Mouse (Mus musculus) hindbrain, embryonic 14.5 days (tissue): ENCODE measurements at regions not wholly inside any gene's neighbourhood (a gene's known extent, or its start where the extent isn't known, plus 50 kb on each side); places are given as distances from the start of the nearest gene placed in this dataset.

Experiments used
- ATAC-seq: fragments of 200-750 bp; cut with Nextera tagmentation; 2 replicates; pipeline ENCODE4 v1.8.0; 2017; ENCODE audit warnings: moderate number of reproducible peaks, mild to moderate bottlenecking, moderate TSS enrichment, moderate library complexity; ENCODE audit not compliant: low FRiP score
- DNase-seq: peaks from one replicate; pipeline ENCODE4 v3.0.0-alpha.2; 2015; ENCODE audit warnings: low spot score
- H3K27ac ChIP-seq: fragments of 300-500 bp; sonication (generic); 2 replicates; pipeline ENCODE4 v1.5.1; 2014; ENCODE audit warnings: mild to moderate bottlenecking, moderate library complexity
- H3K27me3 ChIP-seq: fragments of 300-500 bp; sonication (generic); 2 replicates; pipeline ENCODE4 v1.6.1; 2014; ENCODE audit warnings: mild to moderate bottlenecking, low read length, mixed read lengths; ENCODE audit not compliant: control insufficient read depth, insufficient read depth
- H3K36me3 ChIP-seq: fragments of 300-500 bp; sonication (generic); replicated peaks from 2 replicates; pipeline ENCODE4 v1.6.1; 2014; ENCODE audit not compliant: control insufficient read depth, insufficient read depth
- H3K4me1 ChIP-seq: fragments of 300-500 bp; sonication (generic); replicated peaks from 2 replicates; pipeline ENCODE4 v1.6.1; 2014; ENCODE audit warnings: antibody characterized with exemption, low read length, mixed read lengths; ENCODE audit not compliant: control insufficient read depth, insufficient read depth
- H3K4me2 ChIP-seq: fragments of 300-500 bp; sonication (generic); replicated peaks from 2 replicates; pipeline ENCODE4 v1.6.1; 2014; ENCODE audit warnings: mild to moderate bottlenecking, moderate library complexity
- H3K4me3 ChIP-seq: fragments of 300-500 bp; sonication (generic); replicated peaks from 2 replicates; pipeline ENCODE4 v1.5.1; 2014; ENCODE audit warnings: mild to moderate bottlenecking, low read length
- H3K9ac ChIP-seq: fragments of 300-500 bp; sonication (generic); 2 replicates; pipeline ENCODE4 v1.6.1; 2014
- H3K9me3 ChIP-seq: fragments of 300-500 bp; sonication (generic); 2 replicates; pipeline ENCODE4 v1.6.1; 2016; ENCODE audit warnings: low read length; ENCODE audit not compliant: control insufficient read depth
- WGBS: fragments of 180-500 bp; shearing (Covaris S2); extraction: QIAGEN DNeasy Blood & Tissue Kit; methylation state at CpG from one replicate; pipeline ENCODE4 v1.1.7; 2014; 5-methylcytosine and 5-hydroxymethylcytosine counted together

DNA sequence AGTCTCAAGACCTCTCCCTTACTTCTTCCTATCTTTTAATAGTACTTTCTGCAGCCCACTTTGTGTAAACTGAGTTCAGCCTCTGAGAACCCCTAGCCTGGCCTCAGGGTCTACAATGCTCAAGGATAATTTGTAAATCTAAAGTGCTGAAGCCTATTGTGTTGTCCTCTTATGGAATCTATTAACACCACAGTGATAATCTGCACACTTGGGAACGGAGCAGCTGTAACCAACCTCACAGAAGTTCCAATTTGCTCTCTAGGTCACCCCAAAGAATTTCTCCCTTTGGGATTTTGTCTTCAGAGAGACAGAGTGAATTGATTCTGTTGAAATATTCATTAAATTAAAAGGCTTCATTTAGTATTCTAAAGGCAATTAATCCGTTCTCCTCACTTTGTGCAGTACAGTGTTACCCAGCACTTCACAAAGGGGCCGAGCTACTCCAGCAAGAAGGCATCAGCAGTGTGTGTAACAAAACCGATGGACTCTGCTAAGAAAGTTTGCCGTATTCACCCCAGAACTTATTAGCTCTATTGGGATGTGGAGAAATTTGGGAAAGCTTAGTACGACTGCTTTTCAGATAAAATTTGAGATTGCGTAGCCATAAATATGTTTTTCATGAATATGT lies 773.7 kb downstream of the Dach1 start:
- DNase-seq (no peak), ATAC-seq (0 out of 2 replicates have a peak, but pooled peaks have one; percentile 57)
- Histone ChIP-seq H3K36me3 (no peaks in the 10 kb centered on the region), H3K27ac (no peak overlapping the region), H3K9me3 (no peaks in the 10 kb centered on the region), H3K9ac (no peak overlapping the region), H3K4me2 (no peak overlapping the region), H3K4me3 (no peak overlapping the region), H3K27me3 (no peaks in the 10 kb centered on the region), H3K4me1 (no peaks in the 10 kb centered on the region)
- 46% methylated on average over 7 of the region's 7 CpGs for WGBS

DNA sequence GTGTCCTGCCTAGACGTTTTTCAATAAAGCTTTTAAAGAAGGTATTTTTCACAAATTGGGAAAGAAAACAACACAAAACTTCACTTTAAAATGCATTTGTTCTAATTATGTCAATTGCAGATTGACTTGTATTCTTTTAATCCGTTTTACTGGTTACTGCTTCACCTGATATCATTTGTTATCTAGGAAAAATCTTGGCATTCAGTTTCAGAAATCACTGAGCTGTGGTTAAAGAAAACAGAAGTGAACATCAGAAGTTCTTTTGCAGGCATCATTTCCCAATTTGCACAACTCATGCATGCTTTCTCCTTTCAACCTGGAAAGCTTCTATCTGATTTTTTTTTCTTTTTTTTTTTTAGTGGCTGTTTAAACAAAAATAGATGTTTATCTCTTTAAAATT lies 780.6 kb downstream of the Dach1 start:
- no peak overlapping the region for H3K9ac ChIP-seq
- H3K27ac ChIP-seq = no peak overlapping the region
- 72% methylated on average over 2 of the region's 2 CpGs for WGBS
- H3K9me3 ChIP-seq = no peaks in the 10 kb centered on the region
- DNase-seq (no peak), ATAC-seq (no peak)
- H3K27me3 ChIP-seq = no peaks in the 10 kb centered on the region
- H3K4me1 ChIP-seq = no peaks in the 10 kb centered on the region
- no peak overlapping the region for H3K4me3 ChIP-seq
- H3K36me3 ChIP-seq = no peaks in the 10 kb centered on the region
- H3K4me2 ChIP-seq = no peak overlapping the region

DNA sequence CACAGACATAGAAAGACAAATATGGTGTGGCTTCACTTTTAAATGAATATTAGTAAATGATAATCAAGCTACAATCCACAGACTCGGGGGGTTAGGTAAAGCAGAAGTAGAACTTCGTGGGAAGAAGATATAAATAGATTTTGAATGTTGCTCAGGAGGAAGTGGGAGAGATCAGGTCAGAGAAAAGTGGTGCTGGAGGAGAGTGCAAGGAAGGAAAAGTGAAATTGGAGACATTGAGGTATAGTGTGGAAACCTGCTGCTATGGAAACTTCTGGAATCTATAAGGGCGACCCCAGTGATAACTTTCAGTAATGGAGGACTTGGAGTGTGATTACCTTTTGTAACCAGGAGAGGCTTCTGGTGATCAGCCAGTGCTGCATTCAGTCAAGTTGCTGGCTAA lies 789.4 kb downstream of the Dach1 start:
- no peak for ATAC-seq
- no peaks in the 10 kb centered on the region for H3K9me3 ChIP-seq
- DNase-seq = no peak
- no peaks in the 10 kb centered on the region for H3K27me3 ChIP-seq
- 89% methylated on average over 3 of the region's 3 CpGs for WGBS
- H3K4me2 ChIP-seq = no peak overlapping the region
- H3K4me3 ChIP-seq = no peak overlapping the region
- H3K27ac ChIP-seq = no peak overlapping the region
- H3K36me3 ChIP-seq = no peaks in the 10 kb centered on the region
- no peaks in the 10 kb centered on the region for H3K4me1 ChIP-seq
- H3K9ac ChIP-seq = no peak overlapping the region

DNA sequence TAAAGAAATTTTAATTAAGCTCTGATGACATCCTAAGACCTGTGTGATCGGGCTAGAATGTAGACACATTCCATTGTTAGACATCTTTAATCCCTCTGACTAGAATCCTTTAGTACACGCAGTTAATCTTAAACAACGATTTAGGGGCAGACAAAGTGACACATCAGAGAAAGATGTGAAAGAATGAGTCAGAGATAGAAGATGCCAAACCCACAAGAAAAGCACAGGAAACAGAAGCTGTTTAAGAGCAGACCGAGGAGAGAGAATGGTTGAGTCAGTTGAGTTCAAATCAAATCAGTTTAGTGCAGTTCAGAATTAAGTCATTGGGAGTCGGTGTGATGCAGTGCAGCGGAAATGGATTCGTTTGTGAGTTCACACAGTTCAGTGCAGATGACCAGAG lies 812.6 kb downstream of the Dach1 start:
- DNase-seq (no peak), ATAC-seq (no peak)
- Histone ChIP-seq H3K4me2 (no peak overlapping the region), H3K36me3 (no peaks in the 10 kb centered on the region), H3K9me3 (no peaks in the 10 kb centered on the region), H3K9ac (no peak overlapping the region), H3K4me3 (no peak overlapping the region), H3K27me3 (no peaks in the 10 kb centered on the region), H3K27ac (no peak overlapping the region), H3K4me1 (no peaks in the 10 kb centered on the region)
- WGBS = 93% methylated on average over 7 of the region's 7 CpGs

DNA sequence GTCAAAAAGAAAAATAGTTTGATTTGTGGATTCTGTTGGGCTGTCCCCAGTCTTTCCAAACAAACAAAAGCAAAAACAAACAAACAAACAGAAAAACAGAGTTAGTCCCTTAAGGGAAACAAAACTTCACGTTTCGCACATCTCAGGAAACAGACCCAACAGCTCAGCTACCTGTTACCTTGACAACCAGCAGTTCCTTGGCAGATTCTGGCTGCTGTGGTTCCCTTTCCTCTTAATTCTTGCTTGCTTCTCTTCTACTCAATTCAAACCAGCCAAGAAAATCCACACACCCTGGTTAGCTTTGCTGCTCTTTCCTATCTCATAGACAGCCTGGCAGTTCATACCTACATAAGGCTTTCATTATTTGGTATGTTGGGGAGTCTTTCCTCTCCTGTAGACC lies 821.6 kb downstream of the Dach1 start:
- H3K9ac ChIP-seq = no peak overlapping the region
- no peaks in the 10 kb centered on the region for H3K4me1 ChIP-seq
- WGBS = 77% methylated on average over 2 of the region's 2 CpGs
- no peak overlapping the region for H3K27ac ChIP-seq
- no peak for DNase-seq
- H3K4me2 ChIP-seq = no peak overlapping the region
- no peak overlapping the region for H3K4me3 ChIP-seq
- no peaks in the 10 kb centered on the region for H3K27me3 ChIP-seq
- no peaks in the 10 kb centered on the region for H3K9me3 ChIP-seq
- no peak for ATAC-seq
- no peaks in the 10 kb centered on the region for H3K36me3 ChIP-seq

DNA sequence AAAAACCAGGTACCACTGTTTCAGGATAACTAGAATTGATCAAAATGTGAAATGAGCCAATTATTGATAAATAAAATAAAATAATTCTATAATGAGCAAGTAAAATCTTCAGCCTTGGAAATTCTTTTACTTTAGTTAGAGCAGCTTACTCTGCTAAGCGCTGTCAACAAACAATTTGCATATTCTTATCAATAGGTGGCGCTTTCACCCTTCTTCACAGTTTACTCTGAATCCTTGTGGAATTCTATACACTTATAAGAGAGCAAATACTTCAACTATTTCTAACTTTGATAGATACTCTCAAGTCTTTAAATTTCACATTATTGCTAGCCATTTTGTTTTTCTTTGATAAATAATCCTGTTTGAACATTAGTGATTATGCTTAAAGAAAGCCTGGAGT lies 812.5 kb upstream of the Klhl1 start:
- ATAC-seq (peak; percentile 83; the same call in 1 of the 2 replicates), DNase-seq (peak; percentile 84)
- no peak overlapping the region for H3K27ac ChIP-seq
- no peaks in the 10 kb centered on the region for H3K36me3 ChIP-seq
- WGBS = 9% methylated on average over 2 of the region's 2 CpGs
- no peaks in the 10 kb centered on the region for H3K9me3 ChIP-seq
- H3K4me2 ChIP-seq = no peak overlapping the region
- no peaks in the 10 kb centered on the region for H3K4me1 ChIP-seq
- no peaks in the 10 kb centered on the region for H3K27me3 ChIP-seq
- H3K9ac ChIP-seq = no peak overlapping the region
- no peak overlapping the region for H3K4me3 ChIP-seq

DNA sequence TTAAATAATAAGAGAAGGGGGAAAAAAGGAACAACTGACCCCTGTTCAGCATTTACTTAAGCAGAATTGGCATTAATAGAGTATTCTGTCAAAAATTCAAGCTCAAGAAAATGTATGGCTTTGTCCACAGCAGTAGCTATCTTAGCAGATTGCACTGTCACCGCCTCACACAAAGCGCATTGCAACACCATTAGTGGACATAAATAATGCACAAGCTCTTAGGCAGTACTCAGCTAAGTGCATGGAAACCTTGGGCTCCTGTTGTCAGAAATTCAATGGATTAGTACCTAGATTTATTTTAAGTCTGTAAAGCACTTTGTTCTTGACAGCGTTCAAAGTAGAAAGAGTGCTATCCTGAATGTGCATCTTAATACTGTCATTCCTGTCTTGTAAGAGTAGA lies 811.1 kb upstream of the Klhl1 start:
- Histone ChIP-seq H3K9ac (no peak overlapping the region), H3K36me3 (no peaks in the 10 kb centered on the region), H3K27me3 (no peaks in the 10 kb centered on the region), H3K4me2 (no peak overlapping the region), H3K4me3 (no peak overlapping the region), H3K9me3 (0 out of 2 replicates have a peak, but pooled peaks cover 4% of the 10 kb centered on the region), H3K4me1 (no peaks in the 10 kb centered on the region), H3K27ac (no peak overlapping the region)
- no peak for DNase-seq
- no peak for ATAC-seq
- 71% methylated on average over 3 of the region's 3 CpGs for WGBS

DNA sequence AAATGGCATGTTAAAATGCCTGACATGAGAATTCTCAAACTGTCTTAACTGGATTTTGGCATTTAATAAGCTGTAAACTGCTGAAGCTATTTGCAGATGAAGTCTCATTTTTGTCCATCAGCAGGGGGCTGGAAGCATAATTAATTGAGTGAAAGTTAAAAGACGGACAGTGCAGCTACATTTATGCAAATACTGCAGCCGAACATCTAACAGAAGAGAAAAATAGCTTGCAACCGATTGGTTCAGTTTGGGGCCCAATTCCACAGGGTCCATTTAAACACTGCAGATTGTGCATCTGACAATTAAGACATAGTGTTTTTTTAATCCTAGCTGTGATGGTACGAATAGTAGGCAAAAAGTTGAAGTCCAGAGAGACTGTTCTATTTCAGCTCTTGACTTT lies 774.2 kb upstream of the Klhl1 start:
- Histone ChIP-seq H3K36me3 (no peaks in the 10 kb centered on the region), H3K4me1 (no peaks in the 10 kb centered on the region), H3K4me3 (no peak overlapping the region), H3K9ac (no peak overlapping the region), H3K4me2 (no peak overlapping the region), H3K27me3 (no peaks in the 10 kb centered on the region), H3K27ac (no peak overlapping the region), H3K9me3 (0 out of 2 replicates have a peak, but pooled peaks cover 6% of the 10 kb centered on the region)
- ATAC-seq (no peak), DNase-seq (no peak)
- WGBS = 36% methylated on average over 4 of the region's 4 CpGs

DNA sequence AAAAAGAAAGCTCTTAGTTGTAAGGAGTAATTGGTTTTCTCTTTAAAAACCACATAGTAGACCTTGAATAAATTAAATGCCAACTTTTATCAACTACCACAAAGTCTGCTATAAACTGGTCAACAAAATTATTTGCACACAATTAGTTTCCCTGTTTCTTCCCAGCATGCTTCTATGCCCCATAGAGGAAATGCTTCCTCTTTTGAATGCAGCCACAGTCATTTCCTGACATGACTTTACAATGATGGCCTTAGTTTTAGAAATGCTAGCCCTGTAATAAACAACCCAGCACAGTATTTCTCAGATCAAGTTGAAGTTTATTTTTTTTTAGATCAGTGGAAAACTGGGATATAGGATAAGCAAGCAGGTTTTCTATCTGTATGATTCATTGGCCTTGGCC lies 768.5 kb upstream of the Klhl1 start:
- Histone ChIP-seq H3K27me3 (no peaks in the 10 kb centered on the region), H3K36me3 (no peaks in the 10 kb centered on the region), H3K27ac (no peak overlapping the region), H3K4me3 (no peak overlapping the region), H3K9ac (no peak overlapping the region), H3K9me3 (no peaks in the 10 kb centered on the region), H3K4me1 (no peaks in the 10 kb centered on the region), H3K4me2 (no peak overlapping the region)
- ATAC-seq (no peak), DNase-seq (no peak)

DNA sequence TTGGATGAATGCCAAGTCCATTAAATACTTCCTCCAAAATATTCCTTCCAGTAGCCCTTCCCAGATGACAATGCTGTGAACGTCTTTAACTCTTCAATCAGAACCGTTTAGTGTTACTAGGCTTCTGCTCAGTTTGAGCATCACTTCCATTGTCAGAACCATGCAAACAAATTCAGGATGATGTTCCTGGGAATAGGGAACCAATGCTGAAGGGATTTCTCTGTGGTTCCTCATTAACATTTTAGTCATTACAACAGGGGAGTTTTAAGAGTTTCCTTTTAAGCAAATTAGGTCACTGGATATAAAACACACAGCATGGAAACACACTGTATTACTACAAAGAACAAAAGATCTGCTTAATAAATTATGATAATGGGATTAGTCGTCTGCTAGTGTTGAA lies 739.6 kb upstream of the Klhl1 start:
- Histone ChIP-seq H3K4me3 (no peak overlapping the region), H3K4me1 (no peaks in the 10 kb centered on the region), H3K36me3 (no peaks in the 10 kb centered on the region), H3K9ac (no peak overlapping the region), H3K27me3 (no peaks in the 10 kb centered on the region), H3K27ac (no peak overlapping the region), H3K9me3 (no peaks in the 10 kb centered on the region), H3K4me2 (no peak overlapping the region)
- WGBS = 28% methylated on average over 3 of the region's 3 CpGs
- peak; percentile 18 for DNase-seq
- no peak for ATAC-seq
